Mouse (Mus musculus): ENCODE measurements around the gene Prap1. TPM values are rescaled to one million over a fixed set of nuclear protein-coding genes. Genes with fewer than 3 reads are reported as not detected.

Prap1 gene
- polyA plus RNA-seq, 1 experiment from 2014 or later, result not detected

- peak; percentile 52 for DNase-seq (ENCODE audit: low spot score)
- no peak overlapping the region for H3K4me3 ChIP-seq
- H3K36me3 ChIP-seq (replicated peaks), result no peaks in the 10 kb centered on the region
- H3K27ac ChIP-seq (replicated peaks), result no peak overlapping the region
- H3K27me3 ChIP-seq (replicated peaks; ENCODE audit: low read depth, poor library complexity, severe bottlenecking), result peaks cover 98% of the 10 kb centered on the region
- no peaks in the 10 kb centered on the region for H3K9me3 ChIP-seq
- H3K4me1 ChIP-seq, result peaks cover 50% of the 10 kb centered on the region
- whole genome bisulfite sequencing, result 9% methylated on average over 11 of the region's 11 CpGs
Measured at GRCm38 (mm10) chr7:140062307-140062706, 30.9 kb upstream of the Prap1 start.

DNA sequence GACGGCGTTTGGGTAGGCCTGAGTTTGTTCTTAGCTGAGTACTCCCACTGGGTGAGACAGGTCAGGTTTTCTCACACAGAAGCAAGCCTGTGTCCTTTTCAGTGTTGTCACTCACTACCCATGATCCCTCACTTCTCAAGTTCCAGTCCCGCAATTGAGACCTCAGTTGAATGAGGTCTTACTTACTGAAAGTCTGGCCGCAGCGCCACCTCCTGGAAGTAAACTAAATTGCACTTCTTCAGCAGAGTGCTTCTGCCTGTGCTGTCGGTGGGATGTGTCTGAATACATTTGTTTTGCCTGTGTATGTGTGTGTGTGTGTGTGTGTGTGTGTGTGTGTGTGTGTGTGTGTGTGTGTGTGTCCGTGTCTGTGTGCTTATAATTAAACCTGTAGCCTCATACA, 30.1 kb upstream of the Prap1 start:
- no peaks in the 10 kb centered on the region for H3K9me3 ChIP-seq
- H3K27me3 ChIP-seq (replicated peaks; ENCODE audit: low read depth, poor library complexity, severe bottlenecking), result peaks cover 92% of the 10 kb centered on the region
- no peaks in the 10 kb centered on the region for H3K36me3 ChIP-seq (replicated peaks)
- H3K4me3 ChIP-seq, result no peak overlapping the region
- WGBS, result 17% methylated on average over 7 of the region's 7 CpGs
- no peak overlapping the region for H3K27ac ChIP-seq (replicated peaks)
- H3K4me1 ChIP-seq, result peaks cover 42% of the 10 kb centered on the region
- peak; percentile 76 for DNase-seq (ENCODE audit: low spot score)

GRCm38 (mm10) chr7:140067397-140067796, 25.8 kb upstream of the Prap1 start:
- no peaks in the 10 kb centered on the region for H3K36me3 ChIP-seq (replicated peaks)
- peaks cover 13% of the 10 kb centered on the region for H3K4me1 ChIP-seq
- H3K27me3 ChIP-seq (replicated peaks; ENCODE audit: low read depth, poor library complexity, severe bottlenecking), result peaks cover 88% of the 10 kb centered on the region
- WGBS, result 69% methylated on average over 6 of the region's 6 CpGs
- H3K9me3 ChIP-seq, result no peaks in the 10 kb centered on the region
- DNase-seq (ENCODE audit: low spot score), result no peak
- no peak overlapping the region for H3K27ac ChIP-seq (replicated peaks)
- no peak overlapping the region for H3K4me3 ChIP-seq

GRCm38 (mm10) chr7:140070042-140070711, 23.0 kb upstream of the Prap1 start:
- Histone ChIP-seq H3K27ac (replicated peaks) (peak overlapping the region; percentile 76), H3K4me3 (peak overlapping the region; percentile 52), H3K9me3 (no peaks in the 10 kb centered on the region), H3K27me3 (replicated peaks; ENCODE audit: low read depth, poor library complexity, severe bottlenecking) (peaks cover 68% of the 10 kb centered on the region), H3K36me3 (replicated peaks) (no peaks in the 10 kb centered on the region), H3K4me1 (peaks cover 7% of the 10 kb centered on the region)
- WGBS, result 30% methylated on average over 39 of the region's 39 CpGs
- DNase-seq (ENCODE audit: low spot score), result peak; percentile 53

DNA sequence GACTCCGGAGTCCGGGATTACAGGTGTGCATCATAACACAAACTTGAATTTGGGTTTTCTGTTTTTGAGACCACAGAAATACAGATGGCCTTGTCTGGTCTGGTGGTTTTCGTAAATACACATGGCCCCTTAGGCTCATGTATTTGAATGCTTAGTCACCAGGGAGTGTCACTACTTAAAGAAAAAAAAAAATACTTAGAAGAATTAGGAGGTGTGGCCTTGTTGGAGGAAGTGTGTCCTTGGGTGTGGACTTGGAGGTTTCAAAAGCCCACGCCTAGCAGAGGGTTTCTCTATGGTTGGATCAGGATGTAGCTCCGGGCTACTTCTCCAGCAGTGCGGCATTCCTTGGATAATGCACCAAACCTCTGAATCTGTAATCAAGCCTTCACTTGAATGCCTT, 15.5 kb upstream of the Prap1 start:
- Histone ChIP-seq H3K27ac (replicated peaks) (no peak overlapping the region), H3K4me1 (peaks cover 26% of the 10 kb centered on the region), H3K27me3 (replicated peaks; ENCODE audit: low read depth, poor library complexity, severe bottlenecking) (peaks cover 45% of the 10 kb centered on the region), H3K4me3 (no peak overlapping the region), H3K36me3 (replicated peaks) (no peaks in the 10 kb centered on the region), H3K9me3 (no peaks in the 10 kb centered on the region)
- no peak for DNase-seq (ENCODE audit: low spot score)
- 79% methylated on average over 6 of the region's 6 CpGs for WGBS

- H3K9me3 ChIP-seq, result no peaks in the 10 kb centered on the region
- 9% methylated on average over 5 of the region's 5 CpGs for WGBS
- H3K4me1 ChIP-seq, result peaks cover 30% of the 10 kb centered on the region
- H3K27me3 ChIP-seq (replicated peaks; ENCODE audit: low read depth, poor library complexity, severe bottlenecking), result peaks cover 47% of the 10 kb centered on the region
- H3K27ac ChIP-seq (replicated peaks), result no peak overlapping the region
- H3K4me3 ChIP-seq, result no peak overlapping the region
- H3K36me3 ChIP-seq (replicated peaks), result no peaks in the 10 kb centered on the region
- DNase-seq (ENCODE audit: low spot score), result peak; percentile 81
Measured at GRCm38 (mm10) chr7:140078711-140079110, 14.5 kb upstream of the Prap1 start.

DNA sequence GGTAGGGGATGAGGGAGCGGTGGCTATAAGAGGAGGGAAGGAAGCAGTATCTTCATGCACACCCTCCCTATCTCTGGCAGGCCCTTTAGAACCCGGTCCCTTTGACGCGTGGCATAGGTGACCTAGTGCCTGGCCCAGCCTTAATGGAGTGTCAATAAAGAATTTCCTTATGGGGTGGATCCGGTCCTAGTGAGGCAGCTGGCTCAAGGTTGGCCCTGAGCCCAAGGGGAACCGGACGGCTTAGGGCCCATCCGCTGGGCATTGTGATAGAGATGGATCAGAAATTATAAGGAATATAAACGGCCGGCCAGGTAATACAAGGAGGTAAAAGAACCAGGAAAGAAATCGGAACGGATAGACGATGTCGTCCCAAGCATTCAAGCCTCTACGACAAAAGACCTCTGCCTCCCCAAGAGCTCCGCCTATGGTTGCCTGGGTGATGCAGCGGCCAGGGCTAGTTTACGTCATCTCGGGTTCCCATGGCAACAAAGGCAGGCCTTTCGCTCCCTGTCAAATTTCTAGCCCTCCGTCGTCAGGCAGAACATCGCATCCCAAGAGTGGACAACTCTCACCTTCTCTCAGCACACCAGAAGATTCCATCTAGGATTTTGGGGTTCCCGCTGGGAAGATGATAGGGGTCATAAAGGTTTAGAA, 12.6 kb upstream of the Prap1 start:
- Histone ChIP-seq H3K27me3 (replicated peaks; ENCODE audit: low read depth, poor library complexity, severe bottlenecking) (peaks cover 47% of the 10 kb centered on the region), H3K9me3 (no peaks in the 10 kb centered on the region), H3K4me1 (peaks cover 30% of the 10 kb centered on the region), H3K4me3 (peak overlapping the region; percentile 50), H3K27ac (replicated peaks) (peak overlapping the region; percentile 57; the same call in 1 of the 2 replicates), H3K36me3 (replicated peaks) (no peaks in the 10 kb centered on the region)
- DNase-seq (ENCODE audit: low spot score), result peak; percentile 88
- 4% methylated on average over 24 of the region's 24 CpGs for WGBS

- WGBS, result 17% methylated on average over 20 of the region's 20 CpGs
- Histone ChIP-seq H3K4me1 (peaks cover 30% of the 10 kb centered on the region), H3K4me3 (peak overlapping the region; percentile 50), H3K9me3 (no peaks in the 10 kb centered on the region), H3K27ac (replicated peaks) (no peak overlapping the region), H3K27me3 (replicated peaks; ENCODE audit: low read depth, poor library complexity, severe bottlenecking) (peaks cover 47% of the 10 kb centered on the region), H3K36me3 (replicated peaks) (no peaks in the 10 kb centered on the region)
- DNase-seq (ENCODE audit: low spot score), result no peak
Measured at GRCm38 (mm10) chr7:140081408-140082241, 11.6 kb upstream of the Prap1 start.

DNA sequence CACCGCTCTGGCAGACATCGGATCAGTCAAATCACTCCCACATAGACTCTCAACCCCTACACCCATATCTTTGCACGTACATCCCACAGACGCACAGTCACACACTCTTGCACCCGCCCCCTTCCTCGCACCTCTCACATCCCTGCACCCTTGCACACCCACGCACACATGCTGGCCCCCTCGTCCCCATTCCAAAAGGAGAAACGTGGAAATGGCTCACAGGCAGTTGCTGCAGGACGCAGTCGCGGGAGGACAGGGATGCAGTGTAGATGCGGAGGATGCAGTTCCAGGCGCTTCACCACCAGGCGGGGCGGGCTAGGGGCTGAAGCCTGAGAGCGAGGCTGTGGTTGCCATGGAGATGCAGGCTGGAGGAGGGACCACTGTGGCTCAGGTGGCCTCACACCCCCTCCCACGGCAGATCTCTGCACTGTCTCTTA, 10.9 kb upstream of the Prap1 start, which contains the start of gene Caly:
Gene Caly, minus strand, starts transcription at position 307 of the 437 bp plus-strand sequence.
- peaks cover 47% of the 10 kb centered on the region for H3K27me3 ChIP-seq (replicated peaks; ENCODE audit: low read depth, poor library complexity, severe bottlenecking)

DNA sequence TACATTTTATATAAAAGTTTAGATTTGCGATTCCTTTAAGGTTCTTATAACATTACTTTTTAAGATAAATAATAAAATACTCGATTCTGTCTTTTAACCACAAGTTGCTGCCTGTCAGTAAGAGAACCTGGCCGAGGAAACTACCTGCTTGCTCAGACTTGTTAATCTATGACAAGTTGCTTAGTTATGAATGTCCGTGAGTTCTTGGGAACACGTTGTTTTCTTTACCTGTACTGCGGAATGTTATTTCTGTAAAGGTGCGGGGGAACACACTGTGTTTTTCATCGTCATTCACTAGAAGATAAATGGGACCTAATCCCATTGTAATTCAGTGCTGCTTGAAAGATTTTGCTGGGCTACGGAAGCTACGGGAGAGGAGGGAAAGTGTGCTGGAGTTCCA, 2.6 kb upstream of the Prap1 start:
- no peak overlapping the region for H3K27ac ChIP-seq (replicated peaks)
- no peak overlapping the region for H3K4me3 ChIP-seq
- 0 out of 2 replicates have a peak, but pooled peaks cover 3% of the 10 kb centered on the region for H3K27me3 ChIP-seq (replicated peaks; ENCODE audit: low read depth, poor library complexity, severe bottlenecking)
- WGBS, result 82% methylated on average over 10 of the region's 10 CpGs
- H3K4me1 ChIP-seq, result peaks cover 9% of the 10 kb centered on the region
- no peaks in the 10 kb centered on the region for H3K36me3 ChIP-seq (replicated peaks)
- DNase-seq (ENCODE audit: low spot score), result no peak
- H3K9me3 ChIP-seq, result no peaks in the 10 kb centered on the region

More for the DNA sequence above, 10.9 kb upstream of the Prap1 start, which contains the start of gene Caly:
- Histone ChIP-seq H3K4me1 (peaks cover 30% of the 10 kb centered on the region), H3K27ac (replicated peaks) (no peak within 1 kb of the TSS), H3K9me3 (no peaks in the 10 kb centered on the region), H3K4me3 (peak within 1 kb of the TSS; percentile 50), H3K36me3 (replicated peaks) (no peaks in the 10 kb centered on the region)
- WGBS, result 7% methylated on average over 18 of the region's 18 CpGs
- peak; percentile 85 for DNase-seq (ENCODE audit: low spot score)

GRCm38 (mm10) chr7:140094954-140095353, 1.8 kb downstream of the Prap1 start:
- Histone ChIP-seq H3K27ac (replicated peaks) (no peak overlapping the region), H3K4me3 (no peak overlapping the region), H3K4me1 (peaks cover 9% of the 10 kb centered on the region), H3K9me3 (no peaks in the 10 kb centered on the region), H3K27me3 (replicated peaks; ENCODE audit: low read depth, poor library complexity, severe bottlenecking) (0 out of 2 replicates have a peak, but pooled peaks cover 3% of the 10 kb centered on the region), H3K36me3 (replicated peaks) (no peaks in the 10 kb centered on the region)
- no peak for DNase-seq (ENCODE audit: low spot score)
- 65% methylated on average over 5 of the region's 5 CpGs for WGBS

DNA sequence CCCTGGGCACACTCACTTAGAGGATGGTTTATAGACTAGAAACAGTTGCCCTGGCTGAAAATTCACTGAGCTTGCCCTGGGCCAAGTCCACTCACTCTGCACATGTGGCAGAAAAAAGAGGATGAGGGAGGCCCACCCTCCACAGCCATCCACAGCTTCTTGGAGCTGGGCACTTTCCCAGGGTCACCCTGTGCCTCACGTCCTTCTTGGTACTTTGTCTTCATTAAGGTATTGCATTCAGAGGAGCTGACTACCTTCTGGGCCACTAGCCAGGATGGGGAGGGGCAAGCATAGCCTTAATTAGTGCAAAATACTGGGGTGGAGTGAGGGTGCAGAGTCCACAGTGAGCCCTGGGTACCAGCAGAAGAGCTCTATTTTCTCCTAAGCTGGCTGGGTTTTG, 2.4 kb downstream of the Prap1 start:
- DNase-seq (ENCODE audit: low spot score), result no peak
- Histone ChIP-seq H3K27me3 (replicated peaks; ENCODE audit: low read depth, poor library complexity, severe bottlenecking) (0 out of 2 replicates have a peak, but pooled peaks cover 3% of the 10 kb centered on the region), H3K9me3 (no peaks in the 10 kb centered on the region), H3K36me3 (replicated peaks) (no peaks in the 10 kb centered on the region), H3K27ac (replicated peaks) (no peak overlapping the region), H3K4me3 (no peak overlapping the region), H3K4me1 (peaks cover 9% of the 10 kb centered on the region)
- 62% methylated on average over 1 of the region's 1 CpGs for WGBS
